10 mouse cellular contexts compared by ENCODE assay signal in genomic region chr14:20844671-20845576, GRCm38 (mm10). TPM values are rescaled to one million over a fixed set of nuclear protein-coding genes. Genes with fewer than 3 reads are reported as not detected.
A peak's percentile ranks its signal among the peaks of the same experiment; 100 is the strongest.
DNase-seq lines count a peak whose midpoint lies in the region; ATAC-seq and TF ChIP-seq lines count a peak whose summit lies in the region.
"Had no signal": no experiment of that assay in that cellular context is flagged by ENCODE, and none has a peak within 500 bp of the region (broad histone marks: within the 10 kb centered on the region; RNA-seq: fewer than 3 reads in every experiment).

No protein-coding gene starts in this region.

- no peaks in the 10 kb centered on the region for H3K36me3 ChIP-seq in heart, embryonic 16.5 days (ENCODE audit: control insufficient read depth, insufficient read depth)
- H3K36me3 ChIP-seq in ES-Bruce4 (ENCODE audit: control insufficient read depth, insufficient read depth, low read length, poor library complexity, severe bottlenecking), result no peaks in the 10 kb centered on the region
- no peaks in the 10 kb centered on the region for H3K36me3 ChIP-seq in liver, postnatal 0 days (replicated peaks; ENCODE audit: insufficient read depth, low read length)
- H3K36me3 ChIP-seq in forebrain, embryonic 12.5 days (replicated peaks), result no peaks in the 10 kb centered on the region
- H3K36me3 ChIP-seq: embryonic facial prominence, embryonic 12.5 days had no signal

- no peak overlapping the region for H3K4me3 ChIP-seq in heart, embryonic 16.5 days (ENCODE audit: low read length)
- H3K4me3 ChIP-seq in ES-Bruce4 (ENCODE audit: low read depth, low read length), result no peak overlapping the region
- no peak overlapping the region for H3K4me3 ChIP-seq in liver, postnatal 0 days (ENCODE audit: low read depth, low read length)
- H3K4me3 ChIP-seq in forebrain, embryonic 12.5 days (replicated peaks), result no peak overlapping the region
- H3K4me3 ChIP-seq: embryonic facial prominence, embryonic 12.5 days had no signal

- DNase-seq in heart, postnatal 4 days, result no peak
- peak; percentile 58 for DNase-seq in kidney, adult 18-20 months
- DNase-seq in liver, postnatal 0 days, result no peak
- DNase-seq in embryo, embryonic 9.5 days (ENCODE audit: extremely low spot score), result no peak

- H3K9ac ChIP-seq in heart, embryonic 16.5 days (ENCODE audit: low read length), result no peak overlapping the region
- H3K9ac ChIP-seq in ES-Bruce4 (ENCODE audit: low read depth, poor library complexity, severe bottlenecking), result 0 out of 2 replicates have a peak overlapping the region, but pooled peaks have one; percentile 4
- no peak overlapping the region for H3K9ac ChIP-seq in liver, postnatal 0 days (replicated peaks)
- H3K9ac ChIP-seq in forebrain, embryonic 12.5 days, result no peak overlapping the region
- H3K9ac ChIP-seq: embryonic facial prominence, embryonic 12.5 days had no signal

- TF ChIP-seq CTCF in ES-Bruce4 (IDR thresholded peaks at IDR 0.05; ENCODE audit: low read depth, low read length), result no peak
- no peak for TF ChIP-seq CTCF in liver, postnatal 0 days (IDR thresholded peaks at IDR 0.05; ENCODE audit: low read depth)

- no peak for ATAC-seq in heart, embryonic 16.5 days (replicated peaks; ENCODE audit: extremely low read depth, insufficient read depth, low FRiP score)
- ATAC-seq in liver, postnatal 0 days, result peak; percentile 27; the same call in 1 of the 2 replicates
- no peak for ATAC-seq in activated CD4-positive, CD25-positive, alpha-beta regulatory T cell, adult 4 months
- ATAC-seq in forebrain, embryonic 12.5 days (ENCODE audit: low FRiP score), result no peak
- ATAC-seq: forebrain, embryonic 16.5 days had no signal

- 87% methylated on average over 10 of the region's 10 CpGs for WGBS in heart, embryonic 16.5 days
- WGBS in liver, postnatal 0 days (ENCODE audit: insufficient replicate concordance), result 72% methylated on average over 10 of the region's 10 CpGs
- 91% methylated on average over 10 of the region's 10 CpGs for WGBS in forebrain, embryonic 12.5 days

- no peaks in the 10 kb centered on the region for H3K9me3 ChIP-seq in heart, embryonic 16.5 days (replicated peaks; ENCODE audit: control insufficient read depth, low read length)
- no peaks in the 10 kb centered on the region for H3K9me3 ChIP-seq in ES-Bruce4 (replicated peaks; ENCODE audit: control insufficient read depth, insufficient read depth, low read length, poor library complexity, severe bottlenecking)
- H3K9me3 ChIP-seq in liver, postnatal 0 days (ENCODE audit: low read length), result no peaks in the 10 kb centered on the region
- H3K9me3 ChIP-seq in forebrain, embryonic 12.5 days, result no peaks in the 10 kb centered on the region
- H3K9me3 ChIP-seq: embryonic facial prominence, embryonic 12.5 days had no signal

- no peaks in the 10 kb centered on the region for H3K27me3 ChIP-seq in heart, embryonic 16.5 days (ENCODE audit: control insufficient read depth, insufficient read depth, low read length)
- no peaks in the 10 kb centered on the region for H3K27me3 ChIP-seq in ES-Bruce4 (ENCODE audit: control insufficient read depth, insufficient read depth, low read length, poor library complexity, severe bottlenecking)
- H3K27me3 ChIP-seq in liver, postnatal 0 days (ENCODE audit: insufficient read depth, low read length), result no peaks in the 10 kb centered on the region
- H3K27me3 ChIP-seq in forebrain, embryonic 12.5 days, result no peaks in the 10 kb centered on the region
- H3K27me3 ChIP-seq: embryonic facial prominence, embryonic 12.5 days had no signal

- H3K27ac ChIP-seq in heart, embryonic 16.5 days (ENCODE audit: low read length), result peak overlapping the region; percentile 70
- H3K27ac ChIP-seq in ES-Bruce4 (ENCODE audit: insufficient read depth, low read length), result no peak overlapping the region
- peak overlapping the region; percentile 81 for H3K27ac ChIP-seq in liver, postnatal 0 days (ENCODE audit: low read depth)
- no peak overlapping the region for H3K27ac ChIP-seq in forebrain, embryonic 12.5 days
- H3K27ac ChIP-seq: embryonic facial prominence, embryonic 12.5 days had no signal

- H3K4me2 ChIP-seq in heart, embryonic 16.5 days (ENCODE audit: low read depth, low read length), result no peak overlapping the region
- H3K4me2 ChIP-seq in liver, postnatal 0 days (ENCODE audit: low read depth, low read length), result 0 out of 2 replicates have a peak overlapping the region, but pooled peaks have one; percentile 50
- no peak overlapping the region for H3K4me2 ChIP-seq in forebrain, embryonic 12.5 days
- H3K4me2 ChIP-seq: embryonic facial prominence, embryonic 12.5 days had no signal

- H3K4me1 ChIP-seq in heart, embryonic 16.5 days (ENCODE audit: control insufficient read depth, insufficient read depth, low read length), result no peaks in the 10 kb centered on the region; the same call in 1 of the 2 replicates
- H3K4me1 ChIP-seq in ES-Bruce4 (ENCODE audit: control insufficient read depth, insufficient read depth, low read length), result peaks cover 1% of the 10 kb centered on the region
- H3K4me1 ChIP-seq in liver, postnatal 0 days (ENCODE audit: insufficient read depth), result peaks cover 12% of the 10 kb centered on the region
- H3K4me1 ChIP-seq in forebrain, embryonic 12.5 days, result no peaks in the 10 kb centered on the region

- TF ChIP-seq POLR2A in ES-Bruce4 (IDR thresholded peaks at IDR 0.05; ENCODE audit: insufficient read depth, low read length), result no peak

- TF ChIP-seq EP300 in ES-Bruce4 (IDR thresholded peaks at IDR 0.05; ENCODE audit: insufficient read depth, low read depth, low read length), result no peak
- TF ChIP-seq EP300 in liver, postnatal 0 days (IDR thresholded peaks at IDR 0.05; ENCODE audit: low read depth), result no peak

RNA-seq across cellular contexts. Expression of gene Plau, which starts 8.5 kb away (rescaled TPM):
- polyA plus RNA-seq in heart, embryonic 16.5 days (2015; fragmentation: Nextera tagmentation; extraction: Ambion mirVana), result 1.2 and 1.9 TPM in 2 replicates
- total RNA-seq in heart, postnatal 4 days (2021), result 10 to 100 TPM; 11.1 to 11.9 TPM
- 4.9 and 5.5 TPM in 2 replicates for polyA plus RNA-seq in ES-Bruce4 (2011; ENCODE audit: insufficient read depth, insufficient read length, low read depth, missing spikeins)
- 0.83 and 0.84 TPM in 2 replicates for polyA plus RNA-seq in liver, postnatal 0 days (2015; fragmentation: Nextera tagmentation; extraction: Ambion mirVana)
- polyA plus RNA-seq in activated CD4-positive, CD25-positive, alpha-beta regulatory T cell, adult 4 months (2017; shearing (Covaris generic)), result not detected
- 0.10 and 0.15 TPM in 2 replicates for polyA plus RNA-seq in forebrain, embryonic 12.5 days (2016; fragmentation: Nextera tagmentation; extraction: Ambion mirVana)

RNA-seq across cellular contexts. Expression of gene Camk2g, which starts 51.0 kb away (rescaled TPM):
- polyA plus RNA-seq in heart, embryonic 16.5 days (2015; fragmentation: Nextera tagmentation; extraction: Ambion mirVana), result 81.5 and 103 TPM in 2 replicates
- 10 to 100 TPM; 58.3 to 65.2 TPM for total RNA-seq in heart, postnatal 4 days (2021)
- 30.1 and 33.9 TPM in 2 replicates for polyA plus RNA-seq in ES-Bruce4 (2011; ENCODE audit: insufficient read depth, insufficient read length, low read depth, missing spikeins)
- polyA plus RNA-seq in liver, postnatal 0 days (2015; fragmentation: Nextera tagmentation; extraction: Ambion mirVana), result 6.6 and 7.2 TPM in 2 replicates
- 10 to 100 TPM; 21.9 to 29.4 TPM for polyA plus RNA-seq in activated CD4-positive, CD25-positive, alpha-beta regulatory T cell, adult 4 months (2017; shearing (Covaris generic))
- polyA plus RNA-seq in forebrain, embryonic 12.5 days (2016; fragmentation: Nextera tagmentation; extraction: Ambion mirVana), result 54.1 and 60.4 TPM in 2 replicates

Comparison
In these comparisons a context has a peak if more than half of its experiments do, and no peak if none do; other contexts are left out.
1. H3K27ac ChIP-seq: peak in heart, embryonic 16.5 days (single experiment) and liver, postnatal 0 days (single experiment); none in ES-Bruce4 (single experiment) and forebrain, embryonic 12.5 days (single experiment).